Mouse (Mus musculus): ENCODE measurements at regions not wholly inside any gene's neighbourhood (a gene's known extent, or its start where the extent isn't known, plus 50 kb on each side); places are given as distances from the start of the nearest gene placed in this dataset.
A peak's percentile ranks its signal among the peaks of the same experiment; 100 is the strongest.

GRCm38 (mm10) chr12:47466740-47467139 lies 648.0 kb upstream of the Nova1 start:
- Histone ChIP-seq H3K27ac (replicated peaks) (no peak overlapping the region), H3K27me3 (ENCODE audit: low read depth, poor library complexity, severe bottlenecking) (no peaks in the 10 kb centered on the region), H3K9me3 (replicated peaks) (no peaks in the 10 kb centered on the region), H3K4me3 (no peak overlapping the region), H3K36me3 (no peaks in the 10 kb centered on the region), H3K4me1 (no peaks in the 10 kb centered on the region)
- no peak for DNase-seq (ENCODE audit: low spot score)
- 93% methylated on average over 1 of the region's 1 CpGs for WGBS

GRCm38 (mm10) chr12:47465924-47466323 lies 647.2 kb upstream of the Nova1 start:
- no peaks in the 10 kb centered on the region for H3K9me3 ChIP-seq (replicated peaks)
- H3K27ac ChIP-seq (replicated peaks): no peak overlapping the region
- H3K4me3 ChIP-seq: no peak overlapping the region
- no peaks in the 10 kb centered on the region for H3K4me1 ChIP-seq
- no peak for DNase-seq (ENCODE audit: low spot score)
- 80% methylated on average over 5 of the region's 5 CpGs for WGBS
- H3K36me3 ChIP-seq: no peaks in the 10 kb centered on the region
- H3K27me3 ChIP-seq (ENCODE audit: low read depth, poor library complexity, severe bottlenecking): no peaks in the 10 kb centered on the region

- Histone ChIP-seq H3K27ac (replicated peaks) (no peak overlapping the region), H3K9me3 (replicated peaks) (no peaks in the 10 kb centered on the region), H3K4me3 (no peak overlapping the region), H3K36me3 (no peaks in the 10 kb centered on the region), H3K27me3 (ENCODE audit: low read depth, poor library complexity, severe bottlenecking) (no peaks in the 10 kb centered on the region), H3K4me1 (no peaks in the 10 kb centered on the region)
- 69% methylated on average over 1 of the region's 1 CpGs for WGBS
- no peak for DNase-seq (ENCODE audit: low spot score)
Measured at GRCm38 (mm10) chr12:47431669-47432068, 612.9 kb upstream of the Nova1 start.

GRCm38 (mm10) chr12:47412251-47412650 lies 593.5 kb upstream of the Nova1 start:
- Histone ChIP-seq H3K27me3 (ENCODE audit: low read depth, poor library complexity, severe bottlenecking) (no peaks in the 10 kb centered on the region), H3K27ac (replicated peaks) (no peak overlapping the region), H3K4me1 (no peaks in the 10 kb centered on the region), H3K4me3 (no peak overlapping the region), H3K9me3 (replicated peaks) (no peaks in the 10 kb centered on the region), H3K36me3 (no peaks in the 10 kb centered on the region)
- WGBS: 92% methylated on average over 4 of the region's 4 CpGs
- no peak for DNase-seq (ENCODE audit: low spot score)

- Histone ChIP-seq H3K27me3 (ENCODE audit: low read depth, poor library complexity, severe bottlenecking) (no peaks in the 10 kb centered on the region), H3K36me3 (no peaks in the 10 kb centered on the region), H3K27ac (replicated peaks) (no peak overlapping the region), H3K4me3 (no peak overlapping the region), H3K9me3 (replicated peaks) (no peaks in the 10 kb centered on the region), H3K4me1 (no peaks in the 10 kb centered on the region)
- 93% methylated on average over 2 of the region's 2 CpGs for WGBS
- DNase-seq (ENCODE audit: low spot score): no peak
Measured at GRCm38 (mm10) chr12:47406563-47406962, 587.8 kb upstream of the Nova1 start.

GRCm38 (mm10) chr12:47406131-47406530 lies 587.4 kb upstream of the Nova1 start:
- Histone ChIP-seq H3K4me1 (no peaks in the 10 kb centered on the region), H3K27me3 (ENCODE audit: low read depth, poor library complexity, severe bottlenecking) (no peaks in the 10 kb centered on the region), H3K4me3 (no peak overlapping the region), H3K36me3 (no peaks in the 10 kb centered on the region), H3K9me3 (replicated peaks) (no peaks in the 10 kb centered on the region), H3K27ac (replicated peaks) (no peak overlapping the region)
- 93% methylated on average over 2 of the region's 2 CpGs for WGBS
- no peak for DNase-seq (ENCODE audit: low spot score)

GRCm38 (mm10) chr12:47383225-47383624 lies 564.5 kb upstream of the Nova1 start:
- Histone ChIP-seq H3K27ac (replicated peaks) (no peak overlapping the region), H3K27me3 (ENCODE audit: low read depth, poor library complexity, severe bottlenecking) (no peaks in the 10 kb centered on the region), H3K4me3 (no peak overlapping the region), H3K4me1 (no peaks in the 10 kb centered on the region), H3K9me3 (replicated peaks) (no peaks in the 10 kb centered on the region), H3K36me3 (no peaks in the 10 kb centered on the region)
- WGBS: 86% methylated on average over 1 of the region's 1 CpGs
- no peak for DNase-seq (ENCODE audit: low spot score)

GRCm38 (mm10) chr12:47353269-47353668 lies 534.5 kb upstream of the Nova1 start:
- WGBS: 68% methylated on average over 2 of the region's 2 CpGs
- no peak for DNase-seq (ENCODE audit: low spot score)

GRCm38 (mm10) chr12:47351229-47351628 lies 532.5 kb upstream of the Nova1 start:
- H3K4me1 ChIP-seq: no peaks in the 10 kb centered on the region
- DNase-seq (ENCODE audit: low spot score): no peak
- WGBS: 82% methylated on average over 1 of the region's 1 CpGs
- H3K27me3 ChIP-seq (ENCODE audit: low read depth, poor library complexity, severe bottlenecking): no peaks in the 10 kb centered on the region
- H3K9me3 ChIP-seq (replicated peaks): no peaks in the 10 kb centered on the region
- H3K36me3 ChIP-seq: no peaks in the 10 kb centered on the region
- no peak overlapping the region for H3K4me3 ChIP-seq
- no peak overlapping the region for H3K27ac ChIP-seq (replicated peaks)

More at GRCm38 (mm10) chr12:47353269-47353668, 534.5 kb upstream of the Nova1 start:
- Histone ChIP-seq H3K4me1 (no peaks in the 10 kb centered on the region), H3K36me3 (no peaks in the 10 kb centered on the region), H3K9me3 (replicated peaks) (no peaks in the 10 kb centered on the region), H3K27me3 (ENCODE audit: low read depth, poor library complexity, severe bottlenecking) (no peaks in the 10 kb centered on the region), H3K27ac (replicated peaks) (no peak overlapping the region), H3K4me3 (no peak overlapping the region)

GRCm38 (mm10) chr12:47313413-47313812 lies 494.7 kb upstream of the Nova1 start:
- Histone ChIP-seq H3K4me1 (no peaks in the 10 kb centered on the region), H3K27me3 (ENCODE audit: low read depth, poor library complexity, severe bottlenecking) (no peaks in the 10 kb centered on the region), H3K4me3 (no peak overlapping the region), H3K9me3 (replicated peaks) (no peaks in the 10 kb centered on the region), H3K27ac (replicated peaks) (no peak overlapping the region), H3K36me3 (no peaks in the 10 kb centered on the region)
- WGBS: 20% methylated on average over 2 of the region's 2 CpGs
- DNase-seq (ENCODE audit: low spot score): peak; percentile 14

GRCm38 (mm10) chr12:47275904-47276303 lies 457.2 kb upstream of the Nova1 start:
- 63% methylated on average over 3 of the region's 3 CpGs for WGBS
- no peak overlapping the region for H3K4me3 ChIP-seq
- no peaks in the 10 kb centered on the region for H3K36me3 ChIP-seq
- DNase-seq (ENCODE audit: low spot score): no peak
- H3K27ac ChIP-seq (replicated peaks): no peak overlapping the region
- no peaks in the 10 kb centered on the region for H3K9me3 ChIP-seq (replicated peaks)
- no peaks in the 10 kb centered on the region for H3K4me1 ChIP-seq
- no peaks in the 10 kb centered on the region for H3K27me3 ChIP-seq (ENCODE audit: low read depth, poor library complexity, severe bottlenecking)

- Histone ChIP-seq H3K4me1 (no peaks in the 10 kb centered on the region), H3K4me3 (no peak overlapping the region), H3K27me3 (ENCODE audit: low read depth, poor library complexity, severe bottlenecking) (no peaks in the 10 kb centered on the region), H3K9me3 (replicated peaks) (no peaks in the 10 kb centered on the region), H3K27ac (replicated peaks) (no peak overlapping the region), H3K36me3 (no peaks in the 10 kb centered on the region)
- WGBS: 85% methylated on average over 2 of the region's 2 CpGs
- no peak for DNase-seq (ENCODE audit: low spot score)
Measured at GRCm38 (mm10) chr12:47272309-47272708, 453.6 kb upstream of the Nova1 start.

GRCm38 (mm10) chr12:47264118-47264517 lies 445.4 kb upstream of the Nova1 start:
- Histone ChIP-seq H3K27me3 (ENCODE audit: low read depth, poor library complexity, severe bottlenecking) (no peaks in the 10 kb centered on the region), H3K36me3 (no peaks in the 10 kb centered on the region), H3K4me3 (no peak overlapping the region), H3K9me3 (replicated peaks) (no peaks in the 10 kb centered on the region), H3K27ac (replicated peaks) (no peak overlapping the region), H3K4me1 (peaks cover 8% of the 10 kb centered on the region; the same call in 1 of the 2 replicates)
- WGBS: 63% methylated on average over 1 of the region's 1 CpGs
- no peak for DNase-seq (ENCODE audit: low spot score)

GRCm38 (mm10) chr12:47263408-47263807 lies 444.7 kb upstream of the Nova1 start:
- Histone ChIP-seq H3K27ac (replicated peaks) (no peak overlapping the region), H3K27me3 (ENCODE audit: low read depth, poor library complexity, severe bottlenecking) (no peaks in the 10 kb centered on the region), H3K4me3 (no peak overlapping the region), H3K4me1 (peaks cover 8% of the 10 kb centered on the region; the same call in 1 of the 2 replicates), H3K9me3 (replicated peaks) (no peaks in the 10 kb centered on the region), H3K36me3 (no peaks in the 10 kb centered on the region)
- WGBS: 31% methylated on average over 1 of the region's 1 CpGs
- DNase-seq (ENCODE audit: low spot score): no peak

Measured in midbrain, embryonic 10.5 days (tissue).